Mouse (Mus musculus): ENCODE results near the gene Sphk1.

The Sphk1 gene

DNA sequence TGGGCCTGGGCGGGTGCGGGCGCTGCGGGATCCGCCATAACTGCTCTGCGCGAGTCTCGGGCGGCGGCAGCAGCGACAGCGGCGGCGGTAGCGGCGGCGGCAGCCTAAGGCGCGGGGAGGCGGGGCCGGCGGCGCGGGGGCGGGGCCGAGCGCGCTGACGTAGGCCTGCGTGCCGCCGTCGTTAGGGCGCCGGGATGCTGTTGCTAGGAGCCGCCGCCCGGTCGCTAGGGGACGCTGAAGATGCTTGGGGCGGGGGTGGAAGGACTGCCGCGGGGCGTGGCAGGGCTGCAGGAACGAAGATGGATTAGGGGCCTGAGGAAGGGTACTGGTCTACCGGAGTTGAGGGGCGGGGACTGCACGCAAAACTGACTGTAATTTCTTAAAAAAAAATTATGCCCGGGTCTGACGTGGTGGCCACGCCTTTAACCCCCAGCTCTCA is 50.7 kb downstream of the Sphk1 start, which contains the start of gene Ube2o:
Gene Ube2o, minus strand, starts transcription at position 72 of the 439 bp plus-strand sequence.
- peak; percentile 88 for DNase-seq

DNA sequence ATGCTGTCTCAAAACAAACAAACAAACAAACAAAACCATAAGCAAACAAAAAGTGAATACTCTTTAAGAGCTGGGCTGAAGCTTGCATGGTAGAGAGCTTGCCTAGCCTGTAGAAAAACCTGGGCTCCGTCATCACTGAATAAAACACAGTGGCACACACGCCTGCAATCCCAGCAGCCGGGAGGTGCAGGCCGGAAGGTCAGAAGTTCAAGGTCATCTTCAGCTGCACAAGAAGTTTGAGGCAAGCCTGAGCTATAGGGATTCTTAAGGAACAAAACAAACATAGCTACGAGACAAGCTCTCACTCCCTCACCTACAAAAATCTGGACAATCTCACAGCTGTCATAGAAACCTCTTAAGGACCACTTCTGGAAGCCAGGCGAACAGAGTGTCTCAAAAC is 55.0 kb downstream of the Sphk1 start:
- DNase-seq: no peak

Data from layer of hippocampus, adult 9-11 months (tissue).